Mouse (Mus musculus) G1E (cell line): ENCODE data around the gene Vps11. TPM values are rescaled to one million over a fixed set of nuclear protein-coding genes. Genes with fewer than 3 reads are reported as not detected.
A peak's percentile ranks its signal among the peaks of the same experiment; 100 is the strongest.
"Not testable (repeated sequence)": the region's sequence is repeated elsewhere in the genome, so short reads cannot be mapped to it uniquely, and the experiment has no call there.

Experiments used
- ATAC-seq: 2 replicates; pipeline ENCODE4 v1.8.0; 2016; ENCODE audit warnings: mild to moderate bottlenecking; ENCODE audit not compliant: insufficient number of reproducible peaks, poor library complexity, low FRiP score, severe bottlenecking; ENCODE audit errors: extremely low read depth
- DNase-seq: peaks from one replicate; pipeline ENCODE4 v3.0.0; 2012; ENCODE audit warnings: low spot score
- H3K27me3 ChIP-seq: 2 replicates; pipeline ENCODE4 v1.6.1; 2012; ENCODE audit warnings: mild to moderate bottlenecking, low read length, inconsistent platforms; ENCODE audit not compliant: insufficient read depth
- H3K36me3 ChIP-seq: replicated peaks from 2 replicates; pipeline ENCODE3; 2012; ENCODE audit warnings: mild to moderate bottlenecking, inconsistent platforms
- H3K4me1 ChIP-seq: 2 replicates; pipeline ENCODE4 v1.6.1; 2012; ENCODE audit warnings: low read depth, low read length, inconsistent platforms, mixed read lengths; ENCODE audit not compliant: insufficient read depth
- H3K4me3 ChIP-seq: 2 replicates; pipeline ENCODE4 v1.5.1; 2012; ENCODE audit warnings: low read depth, mild to moderate bottlenecking, inconsistent platforms, low read length, moderate library complexity, mixed read lengths
- H3K9me3 ChIP-seq: replicated peaks from 2 replicates; pipeline ENCODE4 v1.6.1; 2012; ENCODE audit warnings: inconsistent platforms
- CTCF ChIP-seq: IDR thresholded peaks from 2 replicates; pipeline ENCODE4 v1.5.1; 2012; ENCODE audit warnings: low read depth, low read length, inconsistent platforms, mixed read lengths
- GATA1 ChIP-seq: IDR thresholded peaks from 2 replicates; pipeline ENCODE4 v1.6.1; 2012; ENCODE audit warnings: borderline replicate concordance, low read length, inconsistent platforms, mixed read lengths
- GATA2 ChIP-seq: IDR thresholded peaks from 2 replicates; pipeline ENCODE4 v1.6.1; 2012; ENCODE audit warnings: low read depth, low read length, inconsistent platforms, borderline replicate concordance
- POLR2AphosphoS5 ChIP-seq: IDR thresholded peaks from 2 replicates; pipeline ENCODE4 v1.6.1; 2012; ENCODE audit warnings: low read depth, low read length, inconsistent platforms; ENCODE audit not compliant: insufficient replicate concordance
- TAL1 ChIP-seq: conservative IDR thresholded peaks from 2 replicates; pipeline ENCODE4 v1.6.1; 2012; ENCODE audit warnings: low read depth, low read length, inconsistent platforms, mixed read lengths
- polyA plus RNA-seq: library from polyadenylated mRNA; stranded (reverse); fragments of >175 nt; gene quantifications from 2 replicates; pipeline ENCODE4 v1.2.3, GENCODE M21; 2012
- total RNA-seq, 2 experiments: library from RNA; stranded (forward) in 1 of 2; stranded (reverse) in 1 of 2; fragments of 200-1000 nt in 1 of 2; fragments of >200 nt in 1 of 2; fragmentation: Nextera tagmentation in 1 of 2; gene quantifications; 2 replicates each; pipeline ENCODE4 v1.2.3; 2014 to 2017

Vps11 gene
- total and polyA plus RNA-seq, 3 experiments = 7.7 to 27.0 (median 15.7) TPM

DNA sequence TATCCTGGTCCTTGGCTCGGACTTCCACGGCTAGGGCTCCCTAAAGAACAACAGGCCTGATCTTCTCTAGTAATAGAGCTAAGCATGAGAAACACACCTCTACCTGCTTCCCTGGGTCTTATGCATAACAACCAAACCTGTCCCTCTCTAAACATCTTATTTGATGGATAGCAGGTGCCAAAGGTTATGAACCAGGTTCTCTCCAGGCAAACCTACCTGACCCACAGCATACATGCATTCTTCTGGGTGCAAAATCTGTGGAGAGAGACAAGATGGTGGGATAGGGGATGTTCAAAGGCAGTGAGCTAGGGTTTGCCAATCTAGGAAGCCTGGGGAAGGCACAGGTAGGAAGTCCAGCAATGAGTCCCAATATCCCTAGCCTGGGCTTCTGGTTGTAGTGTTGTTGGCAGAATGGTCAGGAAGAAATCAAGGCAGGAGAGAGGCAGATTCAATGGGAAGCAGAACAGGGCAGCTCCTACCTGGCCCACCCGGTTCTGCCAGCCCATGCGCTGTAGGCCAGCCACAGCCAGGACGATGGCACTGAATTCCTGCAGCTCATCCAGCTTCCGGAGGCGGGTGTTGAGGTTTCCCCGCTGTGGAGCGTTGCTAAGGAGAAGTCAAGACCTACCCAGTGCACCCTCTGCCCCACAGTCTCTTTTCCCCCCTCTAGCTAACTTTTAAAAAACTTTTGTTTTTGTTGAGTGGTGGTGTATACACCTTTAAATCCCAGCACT lies 23.9 kb downstream of the Vps11 start:
- H3K9me3 ChIP-seq = peaks cover 10% of the 10 kb centered on the region
- H3K27me3 ChIP-seq = no peaks in the 10 kb centered on the region
- ATAC-seq (no peak), DNase-seq (no peak)
- H3K36me3 ChIP-seq = peaks cover 83% of the 10 kb centered on the region
- peak; percentile 90 for TF ChIP-seq POLR2AphosphoS5
- TF ChIP-seq GATA2 = no peak
- H3K4me1 ChIP-seq = peaks cover 62% of the 10 kb centered on the region
- peak overlapping the region; percentile 68; the same call in 1 of the 2 replicates for H3K4me3 ChIP-seq

DNA sequence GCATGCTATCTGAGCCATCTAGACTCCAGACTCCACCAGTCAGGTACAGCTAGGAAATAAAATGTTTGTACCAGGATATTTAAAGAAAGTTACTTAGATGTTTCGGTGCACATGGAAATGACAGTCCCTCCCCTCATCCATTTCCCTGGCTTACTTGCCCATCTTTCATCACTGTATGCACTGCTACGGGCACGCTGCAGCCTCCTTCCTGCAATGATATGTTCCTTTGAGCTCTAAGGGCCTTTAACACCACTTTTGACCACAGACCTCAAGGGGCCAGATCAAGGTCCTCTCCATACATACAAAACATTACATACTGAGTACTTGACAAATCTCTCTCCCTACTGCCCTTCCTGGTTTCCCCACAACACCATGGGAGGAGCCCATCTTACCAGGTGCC lies 24.5 kb downstream of the Vps11 start:
- peaks cover 83% of the 10 kb centered on the region for H3K36me3 ChIP-seq
- peaks cover 55% of the 10 kb centered on the region for H3K4me1 ChIP-seq
- DNase-seq (no peak), ATAC-seq (no peak)
- TF ChIP-seq GATA2 (no peak), POLR2AphosphoS5 (no peak; the same call in 1 of the 2 replicates), GATA1 (no peak), TAL1 (no peak), CTCF (no peak)
- peaks cover 10% of the 10 kb centered on the region for H3K9me3 ChIP-seq
- H3K27me3 ChIP-seq = no peaks in the 10 kb centered on the region
- H3K4me3 ChIP-seq = peak overlapping the region; percentile 68

DNA sequence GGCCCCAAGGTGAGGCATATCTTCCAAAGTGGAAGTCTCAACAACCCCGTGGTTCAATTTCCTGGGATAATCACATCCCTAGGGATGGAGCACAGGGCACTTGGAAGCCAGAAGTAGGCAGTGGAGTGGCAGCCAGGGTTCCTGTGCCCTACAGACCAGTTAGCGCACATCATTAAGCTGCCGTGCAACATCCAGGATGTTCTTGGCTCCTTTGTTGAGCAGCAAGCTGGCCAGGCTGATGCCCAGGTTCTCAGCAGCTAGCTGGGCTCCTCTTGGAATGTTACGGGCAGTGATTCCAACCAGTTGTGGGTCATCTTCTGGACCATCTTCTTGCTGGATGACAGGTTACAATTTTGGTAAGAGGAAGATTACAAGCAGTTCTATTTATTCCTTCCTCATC lies 25.0 kb downstream of the Vps11 start:
- peaks cover 10% of the 10 kb centered on the region for H3K9me3 ChIP-seq
- not testable (repeated sequence) for DNase-seq, H3K27me3 ChIP-seq, ATAC-seq
- H3K4me1 ChIP-seq = peaks cover 51% of the 10 kb centered on the region
- H3K4me3 ChIP-seq = peak overlapping the region; percentile 68
- H3K36me3 ChIP-seq = peaks cover 83% of the 10 kb centered on the region

GRCm38 (mm10) chr9:44336093-44336406 lies 25.4 kb downstream of the Vps11 start:
- Histone ChIP-seq H3K4me1 (peaks cover 47% of the 10 kb centered on the region), H3K27me3 (no peaks in the 10 kb centered on the region), H3K9me3 (peaks cover 10% of the 10 kb centered on the region), H3K36me3 (peaks cover 83% of the 10 kb centered on the region), H3K4me3 (peak overlapping the region; percentile 98)
- no peak for ATAC-seq
- DNase-seq = no peak
- TF ChIP-seq GATA1 = no peak
- no peak; the same call in 1 of the 2 replicates for TF ChIP-seq POLR2AphosphoS5
- no peak for TF ChIP-seq CTCF
- no peak for TF ChIP-seq TAL1
- TF ChIP-seq GATA2 = no peak

DNA sequence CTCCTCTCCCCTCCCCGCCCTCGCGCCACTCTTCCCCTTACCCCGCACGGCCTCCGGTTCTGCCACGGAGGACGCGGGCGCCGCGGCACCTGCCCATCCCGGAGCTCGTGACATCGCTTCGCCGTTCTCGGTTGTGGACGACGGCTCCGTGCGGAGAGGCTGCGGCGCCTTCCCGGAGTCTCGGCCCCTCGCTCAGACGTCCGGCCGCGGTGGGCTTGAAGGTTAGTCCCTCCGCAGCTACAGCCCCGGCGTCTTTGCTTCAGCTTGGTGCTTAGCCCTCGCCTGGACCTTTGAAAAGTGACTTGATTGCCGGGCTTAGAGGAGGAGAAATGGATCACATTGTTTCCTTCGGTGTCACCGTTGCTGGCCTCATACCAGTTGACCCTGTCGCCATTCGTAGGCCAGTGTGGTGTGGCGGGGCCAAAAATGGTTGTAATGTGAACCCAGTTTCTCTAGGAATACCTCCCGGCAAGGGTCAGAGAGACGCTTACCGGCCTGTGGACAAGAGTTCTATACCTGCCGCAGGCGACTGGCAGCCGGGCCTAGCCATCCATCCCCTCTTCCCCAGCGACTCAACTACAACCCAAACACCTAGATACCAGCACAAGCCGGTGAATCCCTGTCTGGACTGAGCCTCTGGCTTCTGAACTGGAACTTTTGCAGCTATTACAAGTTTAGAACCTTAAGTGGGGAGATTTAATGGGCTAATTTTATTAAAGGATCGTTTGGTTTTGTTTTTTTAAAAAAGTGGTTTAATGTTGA lies 26.0 kb downstream of the Vps11 start:
- no peak for ATAC-seq
- Histone ChIP-seq H3K36me3 (peaks cover 83% of the 10 kb centered on the region), H3K4me1 (peaks cover 45% of the 10 kb centered on the region), H3K4me3 (peak overlapping the region; percentile 98), H3K9me3 (peaks cover 10% of the 10 kb centered on the region), H3K27me3 (no peaks in the 10 kb centered on the region)
- peak; percentile 21 for DNase-seq
- no peak for TF ChIP-seq TAL1
- peak; percentile 93 for TF ChIP-seq POLR2AphosphoS5

GRCm38 (mm10) chr9:44334396-44335330 lies 26.8 kb downstream of the Vps11 start, which contains the start of gene H2afx:
H2afx (plus strand) TSS chr9:44334694.
- Histone ChIP-seq H3K4me1 (peaks cover 39% of the 10 kb centered on the region), H3K27me3 (no peaks in the 10 kb centered on the region), H3K36me3 (peaks cover 84% of the 10 kb centered on the region), H3K4me3 (peak within 1 kb of the TSS; percentile 98), H3K9me3 (peaks cover 10% of the 10 kb centered on the region)
- ATAC-seq (peak; percentile 94), DNase-seq (peak; percentile 100)
- TF ChIP-seq POLR2AphosphoS5 = peak; percentile 97
- TF ChIP-seq CTCF = no peak
